Mouse (Mus musculus) bone marrow macrophage, adult 2 months (primary cell): ENCODE measurements around the gene Bud13. TPM values are rescaled to one million over a fixed set of nuclear protein-coding genes. Genes with fewer than 3 reads are reported as not detected.
"Not testable (repeated sequence)": the region's sequence is repeated elsewhere in the genome, so short reads cannot be mapped to it uniquely, and the experiment has no call there.

ENCODE experiments used
- H3K27ac ChIP-seq: 2 replicates; pipeline ENCODE4 v1.5.1; 2012; ENCODE audit warnings: low read depth, low read length; ENCODE audit not compliant: insufficient read depth
- H3K4me1 ChIP-seq: 2 replicates; pipeline ENCODE4 v1.6.1; 2012; ENCODE audit warnings: low read length; ENCODE audit not compliant: control insufficient read depth, insufficient read depth
- H3K4me3 ChIP-seq: 2 replicates; pipeline ENCODE4 v1.5.1; 2012; ENCODE audit warnings: mild to moderate bottlenecking, low read length, moderate library complexity; ENCODE audit not compliant: insufficient read depth
- CTCF ChIP-seq: IDR thresholded peaks from 2 replicates; pipeline ENCODE4 v1.5.1; 2012; ENCODE audit warnings: low read depth, mild to moderate bottlenecking, low read length, moderate library complexity
- POLR2A ChIP-seq: IDR thresholded peaks from 2 replicates; pipeline ENCODE4 v1.6.1; 2012; ENCODE audit warnings: mild to moderate bottlenecking, low read depth, low read length, borderline replicate concordance
- polyA plus RNA-seq: library from polyadenylated mRNA; stranded (reverse); fragments of >200 nt; gene quantifications from 2 replicates; pipeline ENCODE4 v1.2.4, GENCODE M21; 2012; ENCODE audit not compliant: missing spikeins, insufficient read depth, insufficient read length

The Bud13 gene
- polyA plus RNA-seq, 1 experiment, result 23.2 TPM

DNA sequence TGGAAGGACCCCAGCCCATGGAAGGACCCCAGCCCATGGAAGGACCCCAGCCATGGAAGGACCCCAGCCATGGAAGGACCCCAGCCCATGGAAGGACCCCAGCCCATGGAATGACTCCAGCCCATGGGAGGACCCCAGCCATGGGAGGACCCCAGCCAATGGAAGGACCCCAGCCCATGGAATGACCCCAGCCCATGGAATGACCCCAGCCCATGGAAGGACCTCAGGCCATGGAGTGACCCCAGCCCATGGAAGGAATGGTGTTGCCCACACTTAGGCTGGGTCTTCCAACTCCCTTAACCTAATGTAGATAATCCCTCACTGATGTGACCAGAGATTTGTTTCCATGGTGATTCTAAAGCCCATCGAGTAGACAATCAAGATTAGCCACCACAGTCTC lies 48.5 kb downstream of the Bud13 start:
- no peak for TF ChIP-seq POLR2A
- TF ChIP-seq CTCF, result no peak

DNA sequence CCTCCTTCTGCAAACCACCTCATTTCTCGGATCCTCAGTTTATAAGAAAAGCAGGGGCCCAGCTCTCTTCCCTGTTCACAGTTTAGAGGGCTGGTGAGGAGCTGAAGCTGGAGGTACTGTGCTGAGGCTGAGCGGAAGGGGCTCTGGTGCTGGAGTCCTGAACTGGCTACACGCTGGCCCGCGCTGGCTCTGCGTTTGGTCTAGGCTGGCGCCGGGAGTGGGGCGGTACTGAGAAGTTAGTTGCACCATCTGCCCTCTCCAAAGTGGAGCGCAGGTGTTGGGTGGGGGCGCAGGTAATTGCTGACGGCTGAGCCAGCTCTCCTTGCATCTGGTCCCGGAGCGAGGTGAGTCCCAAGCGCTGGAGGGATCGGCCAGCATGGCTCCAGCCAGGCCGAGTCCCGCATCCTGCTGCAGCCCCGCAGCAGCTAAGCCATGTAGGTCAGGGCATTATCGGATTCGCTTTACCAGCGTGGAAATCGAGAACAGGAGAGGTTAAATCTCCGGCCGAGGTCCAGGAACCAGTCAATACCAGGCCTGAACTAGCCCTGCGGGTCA lies 51.7 kb downstream of the Bud13 start:
- TF ChIP-seq CTCF, result no peak
- TF ChIP-seq POLR2A, result no peak
- Histone ChIP-seq H3K27ac (no peak overlapping the region), H3K4me3 (no peak overlapping the region), H3K4me1 (no peaks in the 10 kb centered on the region)

More for the DNA sequence above, 48.5 kb downstream of the Bud13 start:
- Histone ChIP-seq H3K4me3 (no peak overlapping the region), H3K4me1 (no peaks in the 10 kb centered on the region), H3K27ac (no peak overlapping the region)

- TF ChIP-seq CTCF, result no peak
- TF ChIP-seq POLR2A, result no peak
- Histone ChIP-seq H3K27ac (no peak overlapping the region), H3K4me1 (no peaks in the 10 kb centered on the region), H3K4me3 (no peak overlapping the region)
These were observed 52.7 kb downstream of the Bud13 start for GRCm38 (mm10) chr9:46335461-46335995.

DNA sequence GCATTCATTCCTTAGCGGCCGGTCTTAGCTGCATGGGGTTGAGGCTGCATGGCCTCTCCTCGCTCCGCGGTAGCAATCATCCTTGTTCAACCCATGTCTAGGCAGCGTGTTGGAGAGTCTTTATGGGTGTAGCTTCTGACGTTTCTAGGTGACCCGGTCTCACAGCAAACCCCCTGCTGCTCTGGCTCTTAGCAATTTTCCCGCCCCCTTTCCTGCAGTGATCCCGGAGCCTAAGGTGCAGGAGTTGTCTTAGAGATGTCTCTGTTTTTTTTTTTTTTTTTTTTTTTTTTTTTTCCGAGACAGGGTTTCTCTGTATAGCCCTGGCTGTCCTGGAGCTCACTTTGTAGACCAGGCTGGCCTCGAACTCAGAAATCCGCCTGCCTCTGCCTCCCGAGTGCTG lies 53.5 kb downstream of the Bud13 start:
- H3K4me3 ChIP-seq, H3K4me1 ChIP-seq: not testable (repeated sequence)

DNA sequence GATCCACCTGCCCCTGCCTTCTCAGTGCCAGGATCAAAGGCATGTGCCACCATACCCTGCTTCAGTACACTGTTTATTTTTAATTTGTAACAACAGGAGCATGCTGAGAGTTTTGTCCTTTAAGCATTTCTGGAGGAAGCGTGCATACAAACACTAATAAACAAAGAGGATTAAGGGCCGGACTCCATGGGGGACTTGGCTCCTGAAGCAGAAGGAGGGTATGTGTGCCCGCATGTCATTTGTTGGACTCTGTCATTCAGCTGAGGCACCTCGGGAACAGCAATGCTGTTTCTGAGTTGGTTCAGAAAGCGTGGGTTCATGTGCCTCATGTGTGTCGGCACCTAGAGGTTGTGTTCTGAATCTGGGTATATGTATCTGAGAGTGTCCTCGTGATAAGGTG lies 54.5 kb downstream of the Bud13 start:
- no peak for TF ChIP-seq CTCF
- Histone ChIP-seq H3K4me1 (no peaks in the 10 kb centered on the region), H3K4me3 (no peak overlapping the region), H3K27ac (no peak overlapping the region)

More for the DNA sequence above, 53.5 kb downstream of the Bud13 start:
- not testable (repeated sequence) for H3K27ac ChIP-seq

GRCm38 (mm10) chr9:46337852-46338291 lies 55.1 kb downstream of the Bud13 start:
- Histone ChIP-seq H3K4me3 (no peak overlapping the region), H3K4me1 (no peaks in the 10 kb centered on the region), H3K27ac (no peak overlapping the region)
- TF ChIP-seq CTCF (no peak), POLR2A (no peak)

DNA sequence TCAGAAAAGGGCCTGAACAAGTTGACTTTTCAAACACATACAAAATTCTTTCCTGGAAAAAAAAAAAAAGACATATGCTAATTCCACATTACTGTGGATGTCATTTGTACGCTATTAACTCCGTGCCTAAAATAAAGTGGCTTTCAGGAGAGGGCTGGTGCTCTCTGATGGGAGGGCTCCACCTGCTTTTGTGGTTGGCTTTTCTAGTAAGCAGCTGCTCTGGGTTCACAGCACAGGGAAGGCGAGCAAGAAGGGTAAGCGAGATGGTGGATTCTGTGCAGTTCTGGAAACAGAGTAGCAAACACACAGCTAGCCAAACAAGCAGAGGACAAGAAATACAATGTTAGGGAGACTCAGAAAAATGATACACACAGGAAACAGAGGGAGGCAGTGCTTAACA lies 55.6 kb downstream of the Bud13 start:
- no peak overlapping the region for H3K27ac ChIP-seq
- TF ChIP-seq CTCF (no peak), POLR2A (no peak)

DNA sequence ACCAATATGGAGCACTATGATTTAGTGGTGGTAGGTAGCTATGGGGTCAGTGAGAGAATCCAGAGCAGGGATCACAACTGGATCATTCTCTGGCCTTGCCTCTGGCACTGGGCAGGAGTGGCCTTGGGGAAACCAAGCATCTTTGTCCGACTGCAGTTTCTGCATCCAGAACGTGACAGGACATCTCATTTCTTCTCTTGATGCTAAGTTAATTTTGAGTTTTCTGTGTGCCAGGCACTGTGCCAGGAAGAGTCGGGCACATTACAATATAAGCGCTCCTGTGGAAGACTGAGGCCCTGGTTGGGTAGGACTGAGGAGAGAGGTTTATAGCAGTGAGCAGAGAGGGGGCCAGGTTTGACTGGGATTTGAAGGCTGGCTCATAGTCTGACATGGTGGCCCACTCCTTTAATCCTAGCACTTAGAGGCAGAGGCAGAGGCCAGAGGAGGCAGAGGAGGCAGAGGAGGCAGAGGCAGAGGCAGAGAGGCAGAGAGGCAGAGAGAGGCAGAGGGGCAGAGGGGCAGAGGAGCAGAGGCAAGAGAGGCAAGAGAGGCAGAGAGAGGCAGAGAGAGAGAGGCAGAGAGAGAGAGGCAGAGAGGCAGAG lies 56.3 kb downstream of the Bud13 start:
- Histone ChIP-seq H3K4me1 (no peaks in the 10 kb centered on the region), H3K27ac (no peak overlapping the region)
- no peak for TF ChIP-seq POLR2A
- no peak for TF ChIP-seq CTCF

More for the DNA sequence above, 55.6 kb downstream of the Bud13 start:
- H3K4me3 ChIP-seq, result no peak overlapping the region
- no peaks in the 10 kb centered on the region for H3K4me1 ChIP-seq

DNA sequence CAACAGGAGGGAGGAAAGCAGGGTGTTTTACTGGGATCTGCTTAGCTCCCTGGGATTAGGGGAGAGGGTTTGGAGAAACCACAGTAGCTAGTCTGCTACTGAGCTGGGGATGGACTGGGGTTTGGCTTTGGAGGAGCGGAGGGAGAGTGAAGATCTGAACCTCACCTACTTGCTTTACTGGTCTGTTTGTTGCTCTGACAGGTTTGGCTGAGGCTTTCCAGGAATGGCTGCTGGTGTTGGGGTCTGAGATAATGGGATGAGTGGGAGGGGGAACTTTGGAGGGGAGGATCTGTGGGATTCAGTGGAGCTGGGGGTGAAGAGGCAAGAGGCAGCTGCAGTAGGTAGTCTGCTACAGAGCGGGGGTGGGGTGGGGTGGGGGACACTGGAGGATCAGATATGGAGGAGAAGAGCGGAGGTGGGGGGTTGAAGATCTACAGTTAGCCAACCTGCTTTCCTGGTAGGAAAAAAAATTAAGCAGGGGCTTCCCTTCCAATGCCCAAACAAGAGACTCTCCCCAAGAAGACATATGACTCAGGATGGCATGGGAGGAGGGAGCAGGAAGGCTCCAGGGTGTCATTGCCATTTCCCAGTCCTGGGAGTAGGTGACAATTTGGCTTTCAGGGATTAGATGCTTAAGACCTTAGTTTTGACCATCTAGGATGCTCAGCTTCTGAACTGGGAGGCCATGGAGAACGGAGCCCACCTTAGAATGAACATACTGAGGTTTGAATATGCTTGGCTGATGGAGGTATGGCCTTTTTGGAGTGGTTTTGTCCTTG lies 63.3 kb downstream of the Bud13 start:
- Histone ChIP-seq H3K4me3 (no peak overlapping the region), H3K27ac (no peak overlapping the region), H3K4me1 (no peaks in the 10 kb centered on the region)
- TF ChIP-seq POLR2A (no peak), CTCF (no peak)

More for the DNA sequence above, 56.3 kb downstream of the Bud13 start:
- H3K4me3 ChIP-seq, result no peak overlapping the region

Other genes with a start within 250 kb of the Bud13 start
- not detected in 2 replicates for gene Apoa1, start 54.4 kb upstream of the Bud13 start, polyA plus RNA-seq
- gene Apoc3, start 47.4 kb upstream of the Bud13 start, polyA plus RNA-seq, result not detected in 2 replicates
- not detected in 2 replicates for gene Apoa4, start 42.3 kb upstream of the Bud13 start, polyA plus RNA-seq
- not detected in 2 replicates for gene Apoa5, start 14.4 kb upstream of the Bud13 start, polyA plus RNA-seq
- gene Zpr1, start 9.9 kb upstream of the Bud13 start, polyA plus RNA-seq, result 35.5 and 41.6 TPM in 2 replicates
- not detected in 2 replicates for gene 4931429L15Rik, start 37.0 kb downstream of the Bud13 start, polyA plus RNA-seq